Mouse (Mus musculus) MEL-GATA-1-ER (cell line): ENCODE measurements around the gene Zfp184.

ENCODE experiments used
- DNase-seq: peaks from one replicate; pipeline ENCODE4 v3.0.0-alpha.2; 2012; ENCODE audit warnings: low read depth; ENCODE audit errors: extremely low read depth

Zfp184 gene

GRCm38 (mm10) chr13:21920681-21921233 lies 24.1 kb upstream of the Zfp184 start:
- no peak for DNase-seq

- no peak for DNase-seq
Measured at GRCm38 (mm10) chr13:21923417-21923816, 21.5 kb upstream of the Zfp184 start.

GRCm38 (mm10) chr13:21924734-21925335 lies 20.1 kb upstream of the Zfp184 start:
- peak; percentile 90 for DNase-seq

- DNase-seq: no peak
Measured at GRCm38 (mm10) chr13:21930981-21931380, 13.9 kb upstream of the Zfp184 start.

- no peak for DNase-seq
Measured at GRCm38 (mm10) chr13:21931740-21932139, 13.2 kb upstream of the Zfp184 start.

- no peak for DNase-seq
Measured at GRCm38 (mm10) chr13:21933626-21934548, 11.0 kb upstream of the Zfp184 start.

GRCm38 (mm10) chr13:21934982-21935791 lies 9.7 kb upstream of the Zfp184 start:
- no peak for DNase-seq

GRCm38 (mm10) chr13:21935833-21936232 lies 9.1 kb upstream of the Zfp184 start:
- no peak for DNase-seq

GRCm38 (mm10) chr13:21936968-21937367 lies 7.9 kb upstream of the Zfp184 start:
- DNase-seq: peak; percentile 93

- peak; percentile 88 for DNase-seq
Measured at GRCm38 (mm10) chr13:21940213-21940612, 4.7 kb upstream of the Zfp184 start.

GRCm38 (mm10) chr13:21940811-21941321 lies 4.0 kb upstream of the Zfp184 start:
- no peak for DNase-seq

- DNase-seq: no peak
Measured at GRCm38 (mm10) chr13:21943644-21944043, 1.2 kb upstream of the Zfp184 start.

- DNase-seq: no peak
Measured at GRCm38 (mm10) chr13:21944592-21944925, 335 bp upstream of the Zfp184 start.

- no peak for DNase-seq
Measured at GRCm38 (mm10) chr13:21969269-21969668, 24.4 kb downstream of the Zfp184 start.

GRCm38 (mm10) chr13:21969816-21970215 lies 24.9 kb downstream of the Zfp184 start:
- no peak for DNase-seq

GRCm38 (mm10) chr13:21971641-21972040 lies 26.7 kb downstream of the Zfp184 start:
- peak; percentile 79 for DNase-seq

- peak; percentile 81 for DNase-seq
Measured at GRCm38 (mm10) chr13:21974221-21974725, 29.4 kb downstream of the Zfp184 start.

- peak; percentile 71 for DNase-seq
Measured at GRCm38 (mm10) chr13:21974726-21975473, 30.0 kb downstream of the Zfp184 start.

GRCm38 (mm10) chr13:21980981-21981802 lies 36.3 kb downstream of the Zfp184 start, which contains the start of gene Pom121l2:
Gene Pom121l2 (plus strand): TSS chr13:21981194.
- no peak for DNase-seq
